Mouse (Mus musculus): Measurements from ENCODE around the gene Hoxb5. TPM values are rescaled to one million over a fixed set of nuclear protein-coding genes. Genes with fewer than 3 reads are reported as not detected.

Gene Hoxb5
- polyA plus RNA-seq, 1 experiment from 2014 or later: not detected

DNA sequence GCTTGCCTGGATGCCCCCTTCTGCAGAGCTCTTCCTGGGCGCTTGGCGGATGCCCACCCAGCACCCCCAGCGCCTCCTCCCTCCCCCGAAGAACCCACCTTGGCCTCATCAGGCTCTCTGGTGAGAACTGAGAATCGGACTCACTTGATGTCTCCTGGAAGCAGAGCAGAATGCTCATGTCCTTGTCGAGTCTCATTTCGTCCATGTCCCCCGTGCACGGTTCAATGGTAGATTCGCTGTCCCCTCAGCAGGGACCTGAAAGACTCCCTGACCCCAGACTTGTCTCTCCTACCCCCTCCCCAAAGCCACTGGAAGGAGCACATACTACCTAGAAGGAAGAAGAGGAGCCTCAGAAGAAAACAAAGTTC, 2.1 kb upstream of the Hoxb5 start:
- 2% methylated on average over 10 of the region's 10 CpGs for WGBS
- H3K4me3 ChIP-seq: no peak overlapping the region
- no peaks in the 10 kb centered on the region for H3K36me3 ChIP-seq
- H3K4me2 ChIP-seq (replicated peaks): no peak overlapping the region
- H3K9me3 ChIP-seq: no peaks in the 10 kb centered on the region
- H3K27me3 ChIP-seq: peaks cover 97% of the 10 kb centered on the region
- H3K27ac ChIP-seq (replicated peaks): no peak overlapping the region
- ATAC-seq (replicated peaks): no peak
- H3K9ac ChIP-seq (replicated peaks): no peak overlapping the region
- H3K4me1 ChIP-seq: 0 out of 2 replicates have a peak, but pooled peaks cover 6% of the 10 kb centered on the region

DNA sequence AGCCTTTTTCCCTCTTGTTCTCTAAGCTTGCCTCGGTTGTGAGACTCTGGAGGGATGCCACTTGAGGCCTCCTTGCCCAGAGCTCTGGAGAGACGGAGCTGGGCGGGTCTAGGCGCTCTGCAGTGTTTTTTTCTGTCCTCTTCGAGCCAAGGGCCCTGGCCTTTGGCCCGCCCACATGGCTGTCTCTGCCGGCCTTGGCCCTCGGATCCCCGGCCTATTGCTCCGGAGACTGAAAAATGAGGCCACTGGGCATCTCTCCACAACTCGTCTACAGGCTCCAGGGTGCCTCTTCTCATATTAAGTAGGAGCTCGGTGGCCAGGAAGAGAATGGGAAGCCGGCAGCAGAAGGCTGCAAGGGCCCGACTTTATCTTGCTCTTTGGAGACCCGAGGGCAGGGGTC, 1.3 kb upstream of the Hoxb5 start:
- 0 out of 2 replicates have a peak, but pooled peaks cover 6% of the 10 kb centered on the region for H3K4me1 ChIP-seq
- no peaks in the 10 kb centered on the region for H3K36me3 ChIP-seq
- no peak overlapping the region for H3K9ac ChIP-seq (replicated peaks)
- no peak overlapping the region for H3K4me3 ChIP-seq
- WGBS: 0% methylated on average over 15 of the region's 15 CpGs
- no peak overlapping the region for H3K27ac ChIP-seq (replicated peaks)
- ATAC-seq (replicated peaks): no peak
- H3K4me2 ChIP-seq (replicated peaks): no peak overlapping the region
- no peaks in the 10 kb centered on the region for H3K9me3 ChIP-seq
- H3K27me3 ChIP-seq: peaks cover 97% of the 10 kb centered on the region

DNA sequence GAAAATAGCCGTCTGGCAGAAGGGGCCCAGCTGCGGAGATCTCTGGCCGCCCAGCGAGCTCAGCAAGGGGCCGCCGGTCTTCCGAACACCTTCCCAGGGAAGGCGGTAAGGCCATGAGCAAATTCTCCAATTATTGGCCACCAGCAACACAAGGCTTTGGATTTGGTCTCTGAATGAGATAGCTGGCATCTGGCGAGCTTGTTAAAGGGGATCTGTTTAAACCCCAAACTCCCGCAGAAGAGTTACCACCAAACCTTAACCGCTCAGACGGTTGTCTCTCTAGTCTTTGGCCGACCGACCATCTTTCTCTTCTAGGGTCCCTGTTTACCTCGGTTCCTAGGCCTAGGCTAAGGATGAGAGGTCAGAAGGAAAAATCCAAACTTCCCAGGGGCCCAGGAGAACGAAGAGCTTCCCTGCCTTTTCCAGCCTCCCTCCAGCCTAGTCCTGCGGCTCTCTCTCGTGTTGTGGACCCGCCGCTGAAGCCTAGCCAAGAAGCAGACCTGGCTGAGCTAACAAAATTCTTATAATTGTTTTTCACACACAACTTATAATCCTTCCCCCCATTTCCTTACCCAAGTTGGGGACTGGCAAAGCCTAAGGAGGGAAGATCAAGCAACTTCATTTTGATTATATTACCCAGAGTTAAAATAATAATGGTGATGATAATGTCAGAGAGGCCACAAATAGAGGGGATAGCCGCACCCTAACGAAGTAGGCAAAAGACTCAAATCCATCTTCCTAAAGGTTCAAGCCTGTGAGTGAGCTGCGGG, 570 bp upstream of the Hoxb5 start:
- Histone ChIP-seq H3K4me1 (0 out of 2 replicates have a peak, but pooled peaks cover 6% of the 10 kb centered on the region), H3K27ac (replicated peaks) (no peak overlapping the region), H3K4me3 (no peak overlapping the region), H3K4me2 (replicated peaks) (no peak overlapping the region), H3K9me3 (no peaks in the 10 kb centered on the region), H3K9ac (replicated peaks) (no peak overlapping the region), H3K27me3 (peaks cover 97% of the 10 kb centered on the region), H3K36me3 (no peaks in the 10 kb centered on the region)
- 4% methylated on average over 23 of the region's 23 CpGs for WGBS
- no peak for ATAC-seq (replicated peaks)

DNA sequence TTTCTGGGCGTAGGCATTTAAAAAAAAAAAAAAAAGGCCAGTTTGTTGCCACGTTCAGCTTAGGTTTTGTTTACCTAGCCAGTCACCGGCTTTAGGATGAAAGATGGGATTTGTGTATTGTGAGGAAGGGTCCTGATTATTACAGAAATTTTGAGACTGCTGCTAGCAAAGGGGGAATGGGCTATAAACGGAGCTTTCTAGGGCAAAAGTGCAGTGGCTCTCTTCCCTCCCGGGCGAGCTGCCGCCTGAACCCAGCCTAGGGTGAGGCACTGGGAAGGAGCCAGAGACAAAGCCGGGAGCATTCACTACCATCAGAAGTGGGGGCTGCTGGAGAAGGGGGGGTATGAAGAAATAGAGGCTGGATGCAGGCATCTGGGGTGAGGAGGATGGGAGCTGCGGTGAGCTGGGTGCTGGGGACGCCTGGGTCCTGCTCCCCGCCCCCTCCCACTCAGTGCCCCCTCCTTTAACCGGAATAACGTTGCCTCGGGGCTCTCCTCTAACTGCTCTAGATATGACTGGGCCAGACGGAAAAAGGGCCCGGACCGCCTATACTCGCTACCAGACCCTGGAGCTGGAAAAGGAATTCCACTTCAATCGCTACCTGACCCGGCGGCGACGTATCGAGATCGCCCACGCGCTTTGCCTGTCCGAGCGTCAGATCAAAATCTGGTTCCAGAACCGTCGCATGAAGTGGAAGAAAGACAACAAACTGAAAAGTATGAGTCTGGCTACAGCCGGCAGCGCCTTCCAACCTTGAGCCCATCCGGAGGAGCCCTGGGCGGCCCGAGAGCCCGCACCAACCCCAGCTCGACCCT, 1.5 kb downstream of the Hoxb5 start:
- under 1% methylated on average over 38 of the region's 38 CpGs for WGBS
- no peaks in the 10 kb centered on the region for H3K36me3 ChIP-seq
- H3K27ac ChIP-seq (replicated peaks): no peak overlapping the region
- ATAC-seq (replicated peaks): no peak
- no peak overlapping the region for H3K4me2 ChIP-seq (replicated peaks)
- no peak overlapping the region for H3K9ac ChIP-seq (replicated peaks)
- H3K4me1 ChIP-seq: 0 out of 2 replicates have a peak, but pooled peaks cover 6% of the 10 kb centered on the region
- H3K4me3 ChIP-seq: no peak overlapping the region
- H3K9me3 ChIP-seq: no peaks in the 10 kb centered on the region
- H3K27me3 ChIP-seq: peaks cover 99% of the 10 kb centered on the region

DNA sequence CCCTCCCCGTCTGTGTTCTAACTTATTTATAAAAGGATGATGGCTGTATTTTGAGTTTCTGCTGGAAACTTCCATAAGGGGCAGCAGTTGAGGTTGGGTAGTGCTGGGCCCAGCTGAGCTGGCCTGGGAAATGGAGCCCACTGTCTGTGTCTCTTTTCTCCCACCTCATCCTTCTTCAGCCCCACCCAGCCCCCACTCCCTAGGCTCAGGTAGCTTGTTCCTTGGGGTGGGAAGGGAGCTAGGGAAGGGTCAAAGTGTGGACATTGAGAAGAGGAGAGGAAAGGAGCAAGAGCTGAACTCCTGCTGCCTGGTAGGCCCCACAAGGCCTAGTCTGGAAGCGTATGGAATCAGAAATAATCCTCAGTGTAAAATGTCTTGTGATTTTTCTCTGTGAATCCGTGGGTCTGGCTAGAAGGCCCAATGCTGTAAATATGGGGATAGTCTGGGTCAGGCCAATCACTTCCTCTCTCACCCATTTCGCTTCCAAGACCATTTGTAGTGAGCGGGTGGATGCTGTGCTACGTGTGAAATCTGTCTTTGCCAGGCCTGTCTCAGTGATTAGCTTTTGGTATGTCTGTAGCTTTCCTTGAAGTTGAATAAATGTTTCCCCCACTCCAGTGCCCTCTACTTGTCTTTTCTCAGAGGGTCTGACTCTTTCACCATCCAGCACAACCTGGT, 2.5 kb downstream of the Hoxb5 start:
- no peaks in the 10 kb centered on the region for H3K36me3 ChIP-seq
- no peak overlapping the region for H3K4me2 ChIP-seq (replicated peaks)
- H3K27ac ChIP-seq (replicated peaks): no peak overlapping the region
- WGBS: 17% methylated on average over 6 of the region's 6 CpGs
- no peak for ATAC-seq (replicated peaks)
- H3K4me3 ChIP-seq: no peak overlapping the region
- H3K27me3 ChIP-seq: peaks cover 99% of the 10 kb centered on the region
- H3K9ac ChIP-seq (replicated peaks): no peak overlapping the region
- no peaks in the 10 kb centered on the region for H3K9me3 ChIP-seq
- 0 out of 2 replicates have a peak, but pooled peaks cover 6% of the 10 kb centered on the region for H3K4me1 ChIP-seq

DNA sequence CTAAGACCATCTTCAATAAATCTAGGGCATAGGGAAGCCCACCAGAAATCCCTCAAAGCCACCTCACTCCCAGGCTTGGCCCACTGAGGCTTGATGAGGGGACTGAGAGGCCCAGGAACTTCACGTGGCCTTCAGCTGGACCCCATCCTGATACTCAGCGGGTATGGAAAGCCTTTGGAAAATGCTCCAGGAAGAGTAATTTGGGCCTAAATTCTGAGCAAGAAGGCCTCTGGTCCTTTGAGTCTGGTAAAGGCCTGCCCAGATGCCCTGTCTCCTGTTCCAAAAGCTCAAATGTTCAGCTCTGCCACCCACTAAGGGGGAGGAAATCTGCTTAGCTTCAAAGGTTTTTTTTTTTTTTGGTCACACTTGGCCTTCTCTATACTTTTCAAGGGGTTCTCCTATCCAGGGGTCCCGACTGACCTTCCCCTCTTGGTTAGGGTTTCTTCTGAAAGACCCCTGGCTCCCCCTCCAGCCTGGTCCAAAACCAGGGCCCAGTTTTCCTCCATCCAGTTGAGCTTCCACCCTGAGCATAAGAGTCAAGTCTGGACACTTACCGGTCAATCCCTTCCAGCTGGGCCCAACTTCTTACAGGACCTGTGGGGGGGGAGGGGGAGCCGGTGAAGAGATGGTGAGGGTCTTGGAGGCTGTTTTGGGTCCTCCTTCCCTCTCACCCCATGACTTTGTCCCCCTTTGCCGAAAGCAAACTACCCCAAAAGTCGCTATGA, 3.2 kb downstream of the Hoxb5 start:
- Histone ChIP-seq H3K27ac (replicated peaks) (no peak overlapping the region), H3K4me1 (0 out of 2 replicates have a peak, but pooled peaks cover 6% of the 10 kb centered on the region), H3K4me2 (replicated peaks) (no peak overlapping the region), H3K9me3 (no peaks in the 10 kb centered on the region), H3K27me3 (peaks cover 99% of the 10 kb centered on the region), H3K4me3 (no peak overlapping the region), H3K9ac (replicated peaks) (no peak overlapping the region), H3K36me3 (no peaks in the 10 kb centered on the region)
- no peak for ATAC-seq (replicated peaks)
- WGBS: 5% methylated on average over 7 of the region's 7 CpGs

DNA sequence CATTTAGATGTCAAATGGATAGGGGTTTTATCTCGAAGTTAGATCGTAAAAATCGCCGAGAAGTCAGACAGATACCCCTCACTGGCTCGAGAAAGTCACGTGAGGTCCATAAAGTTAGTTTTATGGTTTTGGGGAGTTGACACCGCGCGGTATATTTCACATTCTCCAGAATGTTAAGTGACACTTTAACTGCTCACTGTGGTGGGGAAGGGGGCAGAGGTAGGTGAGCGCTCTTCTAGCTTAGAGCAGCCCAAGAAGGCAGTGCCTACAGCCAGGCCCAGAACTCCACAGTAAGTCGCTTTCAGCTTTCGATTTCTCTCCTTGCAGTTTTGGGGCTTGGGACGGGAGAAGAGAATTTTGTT, 3.8 kb downstream of the Hoxb5 start:
- peaks cover 99% of the 10 kb centered on the region for H3K27me3 ChIP-seq
- H3K4me1 ChIP-seq: 0 out of 2 replicates have a peak, but pooled peaks cover 6% of the 10 kb centered on the region
- no peak overlapping the region for H3K4me3 ChIP-seq
- ATAC-seq (replicated peaks): no peak
- no peaks in the 10 kb centered on the region for H3K36me3 ChIP-seq
- WGBS: 4% methylated on average over 13 of the region's 13 CpGs
- no peak overlapping the region for H3K27ac ChIP-seq (replicated peaks)
- H3K9me3 ChIP-seq: no peaks in the 10 kb centered on the region
- no peak overlapping the region for H3K4me2 ChIP-seq (replicated peaks)
- H3K9ac ChIP-seq (replicated peaks): no peak overlapping the region

DNA sequence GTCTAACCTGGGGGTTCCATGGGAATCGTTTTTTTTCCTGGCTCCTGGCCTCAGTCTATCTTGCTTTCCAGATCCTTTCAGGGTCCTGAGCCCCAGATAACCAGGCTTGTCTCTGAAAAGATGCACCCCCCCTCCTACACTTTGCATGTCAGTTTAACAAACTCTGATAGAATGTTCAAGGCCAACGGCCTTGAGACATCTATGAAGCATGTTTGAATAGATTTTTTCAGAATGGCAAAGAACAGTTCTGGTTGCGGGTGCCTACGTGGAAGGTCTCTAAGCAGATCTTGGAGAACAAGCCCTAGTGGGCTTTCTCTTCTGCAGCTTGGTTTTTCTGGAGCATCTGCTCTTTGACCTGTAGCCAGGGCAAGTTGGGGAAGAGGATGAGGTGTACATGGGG, 5.6 kb downstream of the Hoxb5 start:
- H3K4me2 ChIP-seq (replicated peaks): no peak overlapping the region
- no peaks in the 10 kb centered on the region for H3K9me3 ChIP-seq
- no peak overlapping the region for H3K27ac ChIP-seq (replicated peaks)
- WGBS: 9% methylated on average over 4 of the region's 4 CpGs
- no peak overlapping the region for H3K9ac ChIP-seq (replicated peaks)
- H3K4me3 ChIP-seq: no peak overlapping the region
- ATAC-seq (replicated peaks): no peak
- peaks cover 99% of the 10 kb centered on the region for H3K27me3 ChIP-seq
- H3K36me3 ChIP-seq: no peaks in the 10 kb centered on the region
- H3K4me1 ChIP-seq: 0 out of 2 replicates have a peak, but pooled peaks cover 2% of the 10 kb centered on the region

DNA sequence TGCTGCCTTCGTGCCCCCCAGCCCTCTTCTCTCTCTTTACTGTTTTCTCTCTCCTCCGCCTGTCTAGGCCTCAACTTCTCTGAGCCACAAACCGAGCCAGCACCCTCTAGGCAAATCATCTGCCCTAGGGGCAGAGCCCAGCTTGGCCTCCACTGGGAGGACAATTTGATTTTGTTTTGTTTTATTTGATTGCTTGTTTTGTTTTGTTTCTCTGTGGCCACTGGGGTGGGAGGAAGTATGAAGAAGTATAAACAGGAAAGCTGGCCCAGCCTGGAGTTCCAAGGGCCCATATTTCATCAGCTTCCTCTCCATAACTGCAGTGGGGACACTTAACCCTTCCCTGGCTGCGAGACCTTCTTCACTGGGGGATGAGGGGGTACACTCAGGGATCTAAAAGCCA, 6.2 kb downstream of the Hoxb5 start:
- H3K9ac ChIP-seq (replicated peaks): no peak overlapping the region
- WGBS: 5% methylated on average over 4 of the region's 4 CpGs

DNA sequence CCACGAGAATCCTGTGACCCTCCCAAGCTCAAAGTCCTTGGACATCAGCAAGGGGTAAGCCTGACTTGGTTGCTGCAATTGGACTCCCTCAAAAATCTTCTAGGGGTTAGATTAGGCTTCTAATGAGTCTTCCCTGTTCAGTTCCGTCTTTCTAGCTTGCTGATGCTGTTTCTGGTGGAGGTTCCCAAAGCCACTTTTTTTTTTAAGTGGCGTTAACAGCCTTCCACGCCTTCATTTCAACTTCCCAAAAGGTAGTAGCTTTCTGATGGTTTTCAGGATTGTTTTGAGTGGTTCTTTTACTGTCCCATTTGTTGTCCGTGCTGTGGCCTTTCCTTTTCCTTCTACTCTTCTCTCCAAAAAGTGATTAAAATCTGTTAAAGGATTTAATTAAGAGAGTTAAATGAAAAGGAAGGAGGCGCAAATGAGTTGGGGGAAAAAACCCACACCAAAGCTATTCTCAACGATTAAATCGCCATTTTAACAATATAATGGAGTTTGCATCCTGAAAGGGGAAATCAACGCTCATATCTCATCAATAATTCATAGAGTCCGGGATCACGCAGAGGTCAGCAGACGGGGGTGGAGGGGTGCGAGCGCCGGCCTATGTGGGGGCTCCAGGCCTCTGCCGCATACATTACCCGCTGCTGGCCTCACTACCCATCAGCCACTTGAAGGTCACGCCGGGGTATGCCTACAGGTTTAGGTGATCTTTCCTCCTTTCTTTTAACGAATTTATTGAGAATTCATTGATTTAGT, 7.2 kb downstream of the Hoxb5 start:
- no peak overlapping the region for H3K27ac ChIP-seq (replicated peaks)
- no peak overlapping the region for H3K4me2 ChIP-seq (replicated peaks)
- no peak overlapping the region for H3K9ac ChIP-seq (replicated peaks)

More for the DNA sequence above, 6.2 kb downstream of the Hoxb5 start:
- no peak overlapping the region for H3K4me3 ChIP-seq
- no peak for ATAC-seq (replicated peaks)
- H3K36me3 ChIP-seq: no peaks in the 10 kb centered on the region
- H3K27ac ChIP-seq (replicated peaks): no peak overlapping the region
- peaks cover 99% of the 10 kb centered on the region for H3K27me3 ChIP-seq
- H3K4me2 ChIP-seq (replicated peaks): no peak overlapping the region
- no peaks in the 10 kb centered on the region for H3K9me3 ChIP-seq
- no peaks in the 10 kb centered on the region for H3K4me1 ChIP-seq

DNA sequence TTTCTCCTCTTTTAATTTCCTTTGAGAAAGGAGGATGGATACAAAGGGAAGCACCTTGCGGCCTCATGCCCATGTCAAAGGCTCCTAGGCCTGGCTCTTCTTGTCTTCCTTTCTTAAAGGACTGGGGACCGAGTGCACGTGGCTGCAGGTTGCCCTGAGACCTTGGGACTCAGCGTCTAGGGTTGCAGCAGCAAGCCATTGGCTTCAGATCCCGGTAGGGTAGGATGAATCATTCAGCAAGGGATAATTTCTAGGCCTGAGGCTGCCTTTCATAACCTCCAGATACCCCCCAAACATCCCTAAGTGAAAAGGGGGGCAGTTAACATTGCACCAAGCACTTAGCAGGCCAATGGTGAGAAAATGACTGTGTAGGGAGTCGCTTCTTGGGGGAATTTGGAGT, 8.0 kb downstream of the Hoxb5 start:
- H3K9ac ChIP-seq (replicated peaks): no peak overlapping the region

More for the DNA sequence above, 7.2 kb downstream of the Hoxb5 start:
- Histone ChIP-seq H3K27me3 (peaks cover 100% of the 10 kb centered on the region), H3K9me3 (no peaks in the 10 kb centered on the region), H3K4me1 (no peaks in the 10 kb centered on the region), H3K4me3 (no peak overlapping the region), H3K36me3 (no peaks in the 10 kb centered on the region)
- ATAC-seq (replicated peaks): no peak
- 2% methylated on average over 20 of the region's 20 CpGs for WGBS

More for the DNA sequence above, 8.0 kb downstream of the Hoxb5 start:
- H3K27ac ChIP-seq (replicated peaks): no peak overlapping the region
- H3K4me3 ChIP-seq: peak overlapping the region; percentile 8; the same call in 1 of the 2 replicates
- H3K4me2 ChIP-seq (replicated peaks): no peak overlapping the region
- H3K36me3 ChIP-seq: no peaks in the 10 kb centered on the region
- ATAC-seq (replicated peaks): no peak
- H3K9me3 ChIP-seq: no peaks in the 10 kb centered on the region
- peaks cover 100% of the 10 kb centered on the region for H3K27me3 ChIP-seq
- H3K4me1 ChIP-seq: no peaks in the 10 kb centered on the region
- WGBS: 6% methylated on average over 6 of the region's 6 CpGs
